Mouse (Mus musculus) CH12.LX (cell line): ENCODE measurements around the gene Rps6ka5. TPM values are rescaled to one million over a fixed set of nuclear protein-coding genes. Genes with fewer than 3 reads are reported as not detected.

Experiments used
- DNase-seq: peaks from one replicate; pipeline ENCODE4 v3.0.0-alpha.2; 2013; ENCODE audit errors: extremely low read depth
- H3K27ac ChIP-seq: 2 replicates; pipeline ENCODE4 v1.5.1; 2012; ENCODE audit warnings: low read depth, mild to moderate bottlenecking, control low read depth, moderate library complexity; ENCODE audit not compliant: insufficient read depth
- H3K27me3 ChIP-seq: replicated peaks from 2 replicates; pipeline ENCODE3; 2012; ENCODE audit warnings: inconsistent platforms
- H3K36me3 ChIP-seq, 2 experiments: replicated peaks in 1 of 2; 2 replicates each; pipeline versions ENCODE3 to v1.6.1; 2012; ENCODE audit warnings: inconsistent platforms in 1 of 2, low read length in 1 of 2, mild to moderate bottlenecking in 1 of 2, mixed read lengths in 1 of 2, moderate library complexity in 1 of 2; ENCODE audit not compliant: control insufficient read depth in 1 of 2, insufficient read depth in 1 of 2
- H3K4me1 ChIP-seq, 2 experiments: 2 replicates each; pipeline ENCODE4 v1.6.1; 2012; ENCODE audit warnings: inconsistent platforms in 1 of 2, moderate library complexity in 1 of 2; ENCODE audit not compliant: insufficient read depth in 2 of 2, control insufficient read depth in 1 of 2
- H3K4me2 ChIP-seq: 2 replicates; pipeline ENCODE4 v1.6.1; 2012; ENCODE audit warnings: low read depth, mild to moderate bottlenecking, control low read depth; ENCODE audit not compliant: poor library complexity, insufficient read depth, severe bottlenecking
- H3K4me3 ChIP-seq, 3 experiments: fragments of 150-350 bp in 1 of 3; sonication (generic) in 1 of 3; replicated peaks in 1 of 3; 2 replicates each; pipeline versions ENCODE3 to v1.5.1; 2011 to 2012; ENCODE audit warnings: low read depth in 2 of 3, low read length in 2 of 3, mild to moderate bottlenecking in 2 of 3, moderate library complexity in 2 of 3, control low read depth in 1 of 3, improper control_type of control experiment in 1 of 3, inconsistent platforms in 1 of 3, mixed read lengths in 1 of 3; ENCODE audit not compliant: poor library complexity in 1 of 3
- H3K79me2 ChIP-seq: replicated peaks from 2 replicates; pipeline ENCODE4 v1.6.1; 2012; ENCODE audit warnings: mild to moderate bottlenecking, moderate library complexity; ENCODE audit not compliant: control insufficient read depth, poor library complexity, insufficient read depth, severe bottlenecking; ENCODE audit errors: extremely low read depth
- H3K9ac ChIP-seq: 2 replicates; pipeline ENCODE4 v1.6.1; 2012; ENCODE audit warnings: low read depth, mild to moderate bottlenecking, control low read depth, moderate library complexity; ENCODE audit not compliant: insufficient read depth
- H3K9me3 ChIP-seq: replicated peaks from 2 replicates; pipeline ENCODE3; 2012; ENCODE audit warnings: low read length, inconsistent platforms, mixed read lengths
- CHD1 ChIP-seq: IDR thresholded peaks from 2 replicates; pipeline ENCODE4 v1.6.1; 2012; ENCODE audit warnings: low read depth, low read length, improper control_type of control experiment, inconsistent platforms
- CHD2 ChIP-seq: IDR thresholded peaks from 2 replicates; pipeline ENCODE4 v1.6.1; 2011; ENCODE audit warnings: low read length, improper control_type of control experiment
- CTCF ChIP-seq, 2 experiments: IDR thresholded peaks in 1 of 2; conservative IDR thresholded peaks in 1 of 2; 2 replicates each; pipeline ENCODE4 v1.5.1; 2011 to 2012; ENCODE audit warnings: low read depth in 2 of 2, low read length in 2 of 2, improper control_type of control experiment in 1 of 2, inconsistent platforms in 1 of 2, mild to moderate bottlenecking in 1 of 2, moderate library complexity in 1 of 2
- ELF1 ChIP-seq: IDR thresholded peaks from 2 replicates; pipeline ENCODE4 v1.6.1; 2014; ENCODE audit warnings: low read depth, mild to moderate bottlenecking, inconsistent platforms, low read length, improper control_type of control experiment
- ETS1 ChIP-seq: conservative IDR thresholded peaks from 2 replicates; pipeline ENCODE4 v1.6.1; 2012; ENCODE audit warnings: low read depth, mild to moderate bottlenecking, inconsistent platforms, low read length, improper control_type of control experiment, moderate library complexity
- GABPA ChIP-seq: IDR thresholded peaks from 2 replicates; pipeline ENCODE4 v1.6.1; 2012; ENCODE audit warnings: low read depth, low read length, improper control_type of control experiment, inconsistent platforms; ENCODE audit not compliant: insufficient replicate concordance
- HCFC1 ChIP-seq: IDR thresholded peaks from 2 replicates; pipeline ENCODE4 v1.6.1; 2012; ENCODE audit warnings: low read depth, mild to moderate bottlenecking, inconsistent platforms, low read length, improper control_type of control experiment
- IRF4 ChIP-seq: IDR thresholded peaks from 2 replicates; pipeline ENCODE4 v1.6.1; 2014; ENCODE audit warnings: low read depth, mild to moderate bottlenecking, inconsistent platforms, low read length, improper control_type of control experiment
- JUN ChIP-seq: IDR thresholded peaks from 2 replicates; pipeline ENCODE4 v1.6.1; 2011; ENCODE audit warnings: low read depth, mild to moderate bottlenecking, low read length, improper control_type of control experiment, moderate library complexity; ENCODE audit not compliant: insufficient read depth
- JUND ChIP-seq: conservative IDR thresholded peaks from 2 replicates; pipeline ENCODE4 v1.6.1; 2011; ENCODE audit warnings: low read depth, low read length, improper control_type of control experiment
- MAFK ChIP-seq: IDR thresholded peaks from 2 replicates; pipeline ENCODE4 v1.6.1; 2011; ENCODE audit warnings: low read length, improper control_type of control experiment; ENCODE audit not compliant: insufficient replicate concordance
- MAX ChIP-seq: IDR thresholded peaks from 2 replicates; pipeline ENCODE4 v1.6.1; 2011; ENCODE audit warnings: low read length, improper control_type of control experiment
- MAZ ChIP-seq: IDR thresholded peaks from 2 replicates; pipeline ENCODE4 v1.6.1; 2012; ENCODE audit warnings: low read depth, mild to moderate bottlenecking, inconsistent platforms, low read length, improper control_type of control experiment, moderate library complexity
- MEF2A ChIP-seq: IDR thresholded peaks from 2 replicates; pipeline ENCODE4 v1.6.1; 2014; ENCODE audit warnings: low read depth, mild to moderate bottlenecking, inconsistent platforms, low read length, improper control_type of control experiment, borderline replicate concordance
- MXI1 ChIP-seq: IDR thresholded peaks from 2 replicates; pipeline ENCODE4 v1.6.1; 2011; ENCODE audit warnings: mild to moderate bottlenecking, low read depth, low read length, improper control_type of control experiment
- MYC ChIP-seq: IDR thresholded peaks from 2 replicates; pipeline ENCODE4 v1.6.1; 2011; ENCODE audit warnings: low read depth, mild to moderate bottlenecking, improper control_type of control experiment, low read length
- PAX5 ChIP-seq: IDR thresholded peaks from 2 replicates; pipeline ENCODE4 v1.6.1; 2012; ENCODE audit warnings: low read length, inconsistent platforms, mixed read lengths
- POLR2A ChIP-seq: IDR thresholded peaks from 2 replicates; pipeline ENCODE4 v1.6.1; 2011; ENCODE audit warnings: low read depth, mild to moderate bottlenecking, improper control_type of control experiment, low read length
- RAD21 ChIP-seq: IDR thresholded peaks from 2 replicates; pipeline ENCODE4 v1.6.1; 2011; ENCODE audit warnings: low read depth, mild to moderate bottlenecking, low read length, improper control_type of control experiment, moderate library complexity
- RCOR1 ChIP-seq: conservative IDR thresholded peaks from 2 replicates; pipeline ENCODE4 v1.6.1; 2012; ENCODE audit warnings: low read depth, mild to moderate bottlenecking, inconsistent platforms, low read length, improper control_type of control experiment
- SIN3A ChIP-seq: IDR thresholded peaks from 2 replicates; pipeline ENCODE4 v1.6.1; 2012; ENCODE audit warnings: low read length, improper control_type of control experiment, inconsistent platforms
- SMC3 ChIP-seq: IDR thresholded peaks from 2 replicates; pipeline ENCODE4 v1.6.1; 2011; ENCODE audit warnings: low read depth, low read length, improper control_type of control experiment
- TBP ChIP-seq: conservative IDR thresholded peaks from 2 replicates; pipeline ENCODE4 v1.6.1; 2011; ENCODE audit warnings: low read depth, low read length, improper control_type of control experiment
- TCF12 ChIP-seq: IDR thresholded peaks from 2 replicates; pipeline ENCODE4 v1.6.1; 2014; ENCODE audit warnings: low read depth, mild to moderate bottlenecking, inconsistent platforms, low read length, improper control_type of control experiment
- USF1 ChIP-seq: IDR thresholded peaks from 2 replicates; pipeline ENCODE4 v1.6.1; 2014; ENCODE audit warnings: low read depth, mild to moderate bottlenecking, inconsistent platforms, low read length, improper control_type of control experiment
- USF2 ChIP-seq: conservative IDR thresholded peaks from 2 replicates; pipeline ENCODE4 v1.6.1; 2011; ENCODE audit warnings: low read depth, low read length, improper control_type of control experiment
- ZKSCAN1 ChIP-seq: IDR thresholded peaks from 2 replicates; pipeline ENCODE4 v1.6.1; 2012; ENCODE audit warnings: low read depth, inconsistent platforms, low read length, improper control_type of control experiment, borderline replicate concordance
- ZNF384 ChIP-seq: IDR thresholded peaks from 2 replicates; pipeline ENCODE4 v1.6.1; 2012; ENCODE audit warnings: low read depth, low read length, improper control_type of control experiment, inconsistent platforms
- dilution Hi-C: fragments of 300-500 bp; cut with MboI; formaldehyde crosslinking; loops from 2 replicates; pipeline ENCODE4 v1.14.3; 2020; ENCODE audit warnings: low sequenced_read_pairs; ENCODE audit not compliant: extremely low pct_unique_long_range_greater_than_20kb, extremely low pct_ligation_motif_present
- in situ Hi-C: fragments of 300-500 bp; cut with MboI; formaldehyde crosslinking; loops from 3 replicates; pipeline ENCODE4 v1.14.3; 2019; ENCODE audit warnings: low sequenced_read_pairs, low pct_ligation_motif_present, low pct_unique_long_range_greater_than_20kb, mixed read lengths
- polyA plus RNA-seq: library from polyadenylated mRNA; unstranded; fragments of >175 nt; gene quantifications from 2 replicates; pipeline ENCODE4 v1.2.1, GENCODE M21; 2012; ENCODE audit warnings: low read depth; ENCODE audit not compliant: insufficient read length
- total RNA-seq, 2 experiments: library from RNA; depleted of rRNA; stranded (reverse); fragments of 300-350 nt in 1 of 2; fragments of >200 nt in 1 of 2; gene quantifications; 2 replicates each; pipeline ENCODE4 v1.2.3; 2012 to 2014

Gene Rps6ka5
- total and polyA plus RNA-seq, 3 experiments: 2.9 to 6.2 (median 4.8) TPM

DNA sequence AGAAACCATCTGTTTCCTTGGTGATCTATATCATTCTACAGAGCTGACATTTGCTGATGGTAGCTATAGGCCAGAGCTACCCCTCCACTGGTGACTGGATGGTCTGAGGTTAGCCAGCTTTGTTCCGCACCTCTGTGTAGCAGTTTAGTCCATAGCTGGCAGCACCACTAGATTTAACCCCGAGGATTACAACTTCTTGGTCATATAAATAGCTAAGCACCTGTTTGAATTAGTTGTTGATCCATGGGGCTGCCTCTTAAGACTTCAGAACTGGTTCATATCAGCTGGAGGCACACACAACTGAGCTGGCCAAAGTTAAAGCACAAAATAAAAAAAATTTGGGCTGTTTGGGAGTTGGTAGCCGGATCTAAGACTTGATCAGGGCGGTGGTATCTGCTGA lies 193.6 kb downstream of the Rps6ka5 start:
- Histone ChIP-seq H3K9ac (no peak overlapping the region), H3K9me3 (no peaks in the 10 kb centered on the region), H3K4me1 (peaks cover 0 to 9% of the 10 kb centered on the region in 2 experiments; a peak in 1 of 4 replicates), H3K27ac (no peak overlapping the region), H3K4me2 (no peak overlapping the region), H3K79me2 (no peaks in the 10 kb centered on the region), H3K27me3 (no peaks in the 10 kb centered on the region), H3K36me3 (no peaks in the 10 kb centered on the region), H3K4me3 (no peak overlapping the region)
- in situ Hi-C loops (no loop called here), dilution Hi-C loops (no loop called here)
- no peak for TF ChIP-seq MEF2A
- no peak for TF ChIP-seq MAX
- TF ChIP-seq JUN: no peak
- TF ChIP-seq ZNF384: no peak
- no peak for TF ChIP-seq PAX5
- no peak for TF ChIP-seq ZKSCAN1
- TF ChIP-seq HCFC1: no peak
- no peak for TF ChIP-seq MAFK
- no peak for TF ChIP-seq CHD1
- no peak for TF ChIP-seq JUND
- no peak for TF ChIP-seq RAD21
- no peak for TF ChIP-seq GABPA
- TF ChIP-seq POLR2A: no peak
- no peak for TF ChIP-seq TBP
- no peak for TF ChIP-seq TCF12
- TF ChIP-seq ETS1: no peak
- TF ChIP-seq CTCF (conservative IDR thresholded peaks at IDR 0.05 in 1 of 2, IDR thresholded peaks at IDR 0.05 in 1 of 2; ENCODE audit: low read depth in 2 of 2, low read length in 2 of 2): no peak
- TF ChIP-seq MYC: no peak
- DNase-seq: no peak

DNA sequence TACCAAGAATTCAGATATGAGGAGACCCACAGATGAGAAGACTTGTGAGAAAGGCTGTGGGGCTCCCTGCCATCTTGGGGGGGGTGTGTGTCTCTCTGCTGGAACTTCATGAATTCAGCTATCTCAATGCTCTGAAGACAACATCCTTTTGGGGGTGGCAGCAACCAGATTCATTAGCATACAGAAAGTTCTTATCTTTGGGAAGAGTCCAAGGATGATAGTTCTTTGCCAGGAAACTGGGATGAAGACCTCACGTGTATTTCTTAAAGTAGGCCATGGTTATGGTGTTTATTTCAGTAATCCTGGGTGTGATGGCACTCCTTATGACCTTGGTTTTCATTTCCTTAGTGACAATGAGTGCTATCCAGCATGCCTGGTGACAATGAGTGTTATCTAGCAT lies 195.0 kb downstream of the Rps6ka5 start:
- Histone ChIP-seq H3K4me2 (no peak overlapping the region), H3K4me1 (peaks cover 5 to 22% of the 10 kb centered on the region in 2 experiments; a peak in 2 of 4 replicates), H3K27ac (no peak overlapping the region), H3K4me3 (no peak overlapping the region), H3K79me2 (no peaks in the 10 kb centered on the region), H3K9me3 (no peaks in the 10 kb centered on the region), H3K36me3 (no peaks in the 10 kb centered on the region)
- in situ Hi-C loops: no loop called here
- dilution Hi-C loops: no loop called here
- TF ChIP-seq MXI1: no peak
- no peak for TF ChIP-seq MAFK
- TF ChIP-seq SIN3A: no peak
- no peak for TF ChIP-seq JUN
- TF ChIP-seq USF2: no peak
- no peak for TF ChIP-seq PAX5
- TF ChIP-seq RCOR1: no peak
- no peak for TF ChIP-seq IRF4
- TF ChIP-seq CHD2: no peak
- TF ChIP-seq USF1: no peak
- no peak for TF ChIP-seq SMC3
- TF ChIP-seq JUND: no peak
- no peak for TF ChIP-seq CHD1
- TF ChIP-seq ZNF384: no peak
- no peak for TF ChIP-seq MAZ
- no peak for TF ChIP-seq ZKSCAN1
- no peak for TF ChIP-seq HCFC1
- TF ChIP-seq ELF1: no peak
- no peak for TF ChIP-seq CTCF (conservative IDR thresholded peaks at IDR 0.05 in 1 of 2, IDR thresholded peaks at IDR 0.05 in 1 of 2; ENCODE audit: low read depth in 2 of 2, low read length in 2 of 2)
- TF ChIP-seq MEF2A: no peak
- TF ChIP-seq, all 38 proteins: peak for 0
- no peaks in the 10 kb centered on the region for H3K27me3 ChIP-seq
- no peak overlapping the region for H3K9ac ChIP-seq
- DNase-seq: no peak
